Mouse (Mus musculus) midbrain, embryonic 13.5 days (tissue): ENCODE data around the gene Chmp4b. TPM values are rescaled to one million over a fixed set of nuclear protein-coding genes. Genes with fewer than 3 reads are reported as not detected.

Experiments used
- ATAC-seq: fragments of 200-750 bp; cut with Nextera tagmentation; 2 replicates; pipeline ENCODE4 v1.8.0; 2017; ENCODE audit warnings: mild to moderate bottlenecking, moderate TSS enrichment, moderate library complexity
- H3K27ac ChIP-seq: fragments of 300-500 bp; sonication (generic); 2 replicates; pipeline ENCODE4 v1.5.1; 2015; ENCODE audit warnings: inconsistent platforms, mild to moderate bottlenecking, moderate library complexity
- H3K27me3 ChIP-seq: fragments of 300-500 bp; sonication (generic); 2 replicates; pipeline ENCODE4 v1.6.1; 2015; ENCODE audit warnings: mild to moderate bottlenecking, inconsistent platforms
- H3K36me3 ChIP-seq: fragments of 300-500 bp; sonication (generic); 2 replicates; pipeline ENCODE4 v1.6.1; 2015; ENCODE audit warnings: mild to moderate bottlenecking, inconsistent platforms
- H3K4me1 ChIP-seq: fragments of 300-500 bp; sonication (generic); replicated peaks from 2 replicates; pipeline ENCODE4 v1.6.1; 2015; ENCODE audit warnings: inconsistent platforms
- H3K4me2 ChIP-seq: fragments of 300-500 bp; sonication (generic); replicated peaks from 2 replicates; pipeline ENCODE4 v1.6.1; 2015; ENCODE audit warnings: moderate library complexity, mild to moderate bottlenecking, inconsistent platforms
- H3K4me3 ChIP-seq: fragments of 300-500 bp; sonication (generic); replicated peaks from 2 replicates; pipeline ENCODE4 v1.5.1; 2015; ENCODE audit warnings: mild to moderate bottlenecking, inconsistent platforms
- H3K9ac ChIP-seq: fragments of 300-500 bp; sonication (generic); replicated peaks from 2 replicates; pipeline ENCODE4 v1.6.1; 2015; ENCODE audit warnings: mild to moderate bottlenecking, inconsistent platforms
- H3K9me3 ChIP-seq: fragments of 300-500 bp; sonication (generic); 2 replicates; pipeline ENCODE4 v1.6.1; 2016; ENCODE audit warnings: mild to moderate bottlenecking, inconsistent platforms
- WGBS: fragments of 180-500 bp; shearing (Covaris S2); methylation state at CpG from one replicate; pipeline ENCODE4 v1.1.7; 2015; 5-methylcytosine and 5-hydroxymethylcytosine counted together
- polyA plus RNA-seq: library from polyadenylated mRNA; unstranded; fragments of >200 nt; fragmentation: Nextera tagmentation; extraction: Ambion mirVana; gene quantifications from 2 replicates; pipeline ENCODE4 v1.2.1, GENCODE M21; 2015

Chmp4b gene
- polyA plus RNA-seq, 1 experiment from 2014 or later: 27.2 TPM

DNA sequence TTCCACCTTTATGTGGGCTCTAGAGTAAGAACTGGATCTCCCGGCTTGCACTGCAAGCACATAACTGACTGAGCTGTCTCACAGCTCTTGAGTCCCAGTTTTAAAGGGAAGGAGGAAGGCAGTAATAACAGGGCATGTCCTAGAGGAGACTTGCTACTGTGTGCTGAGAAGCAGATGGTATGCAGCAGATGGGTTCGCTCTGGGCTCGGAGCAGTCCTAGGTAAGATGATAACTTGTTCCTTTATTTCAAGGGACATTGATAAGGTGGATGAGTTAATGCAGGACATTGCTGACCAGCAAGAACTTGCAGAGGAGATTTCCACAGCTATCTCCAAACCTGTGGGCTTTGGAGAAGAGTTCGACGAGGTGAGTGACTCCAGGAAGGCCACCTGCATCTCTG, 39.5 kb downstream of the Chmp4b start:
- Histone ChIP-seq H3K27ac (no peak overlapping the region), H3K4me3 (no peak overlapping the region), H3K4me2 (no peak overlapping the region), H3K27me3 (no peaks in the 10 kb centered on the region), H3K9me3 (no peaks in the 10 kb centered on the region), H3K4me1 (no peaks in the 10 kb centered on the region), H3K9ac (no peak overlapping the region), H3K36me3 (peaks cover 61% of the 10 kb centered on the region)
- no peak for ATAC-seq
- 94% methylated on average over 5 of the region's 5 CpGs for WGBS

DNA sequence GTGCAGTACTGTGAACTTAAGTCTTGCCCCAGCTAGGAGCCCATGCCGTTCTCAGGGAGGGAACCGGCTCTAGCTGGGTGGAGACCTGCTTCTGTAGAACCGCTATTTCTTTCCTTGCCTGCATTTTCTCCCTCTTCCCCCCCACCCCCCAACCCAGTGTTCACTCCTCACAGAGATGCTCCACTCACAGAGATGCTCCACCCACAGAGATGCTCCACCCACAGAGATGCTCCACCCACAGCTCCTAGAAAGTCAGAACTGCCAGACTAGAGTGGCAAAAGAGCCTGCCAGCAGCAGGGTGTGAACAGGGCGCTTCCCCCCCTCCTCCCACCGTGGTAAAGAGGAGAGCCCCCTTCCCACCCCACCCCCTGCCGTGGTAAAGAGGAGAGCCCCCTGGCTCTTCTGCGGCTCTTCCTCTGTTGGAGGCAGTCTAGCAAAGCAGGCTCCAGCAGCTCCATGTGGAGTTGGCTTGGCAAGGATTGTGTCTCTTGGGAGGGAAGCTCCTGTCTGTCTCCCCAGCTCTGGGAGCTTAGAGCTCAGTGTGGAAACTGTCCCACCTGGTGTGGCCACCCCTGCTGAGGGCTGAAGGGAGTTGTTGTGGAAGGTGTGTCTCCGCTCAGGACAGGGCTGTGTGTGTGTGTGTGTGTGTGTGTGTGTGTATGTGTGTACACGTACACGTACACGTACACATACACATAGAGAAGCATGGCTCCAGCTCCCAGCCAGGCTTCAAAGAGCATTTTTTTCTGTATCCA, 41.9 kb downstream of the Chmp4b start:
- peaks cover 61% of the 10 kb centered on the region for H3K36me3 ChIP-seq
- no peaks in the 10 kb centered on the region for H3K4me1 ChIP-seq
- no peak overlapping the region for H3K9ac ChIP-seq
- no peaks in the 10 kb centered on the region for H3K27me3 ChIP-seq
- H3K9me3 ChIP-seq: no peaks in the 10 kb centered on the region
- H3K27ac ChIP-seq: no peak overlapping the region
- ATAC-seq: no peak
- WGBS: 87% methylated on average over 10 of the region's 11 CpGs
- H3K4me3 ChIP-seq: no peak overlapping the region
- no peak overlapping the region for H3K4me2 ChIP-seq

DNA sequence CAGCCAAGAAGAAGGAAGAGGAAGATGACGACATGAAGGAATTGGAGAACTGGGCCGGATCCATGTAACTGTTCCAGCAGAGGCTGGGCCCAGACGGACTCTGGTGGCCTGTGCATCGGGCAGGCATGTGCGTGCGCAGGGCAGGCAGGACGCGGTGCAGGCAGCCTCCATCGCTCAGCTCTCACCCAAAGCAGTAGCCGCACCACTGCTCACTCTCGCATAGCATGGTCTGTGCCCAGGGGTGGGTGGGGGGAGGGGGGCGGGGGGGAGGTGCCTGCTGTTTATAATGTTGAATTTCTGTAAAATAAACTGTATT, 42.4 kb downstream of the Chmp4b start:
- H3K9me3 ChIP-seq: no peaks in the 10 kb centered on the region
- peaks cover 61% of the 10 kb centered on the region for H3K36me3 ChIP-seq
- no peaks in the 10 kb centered on the region for H3K4me1 ChIP-seq
- H3K4me2 ChIP-seq: no peak overlapping the region
- no peak for ATAC-seq
- WGBS: 94% methylated on average over 12 of the region's 12 CpGs
- no peak overlapping the region for H3K4me3 ChIP-seq
- H3K27ac ChIP-seq: no peak overlapping the region
- H3K9ac ChIP-seq: no peak overlapping the region
- no peaks in the 10 kb centered on the region for H3K27me3 ChIP-seq

DNA sequence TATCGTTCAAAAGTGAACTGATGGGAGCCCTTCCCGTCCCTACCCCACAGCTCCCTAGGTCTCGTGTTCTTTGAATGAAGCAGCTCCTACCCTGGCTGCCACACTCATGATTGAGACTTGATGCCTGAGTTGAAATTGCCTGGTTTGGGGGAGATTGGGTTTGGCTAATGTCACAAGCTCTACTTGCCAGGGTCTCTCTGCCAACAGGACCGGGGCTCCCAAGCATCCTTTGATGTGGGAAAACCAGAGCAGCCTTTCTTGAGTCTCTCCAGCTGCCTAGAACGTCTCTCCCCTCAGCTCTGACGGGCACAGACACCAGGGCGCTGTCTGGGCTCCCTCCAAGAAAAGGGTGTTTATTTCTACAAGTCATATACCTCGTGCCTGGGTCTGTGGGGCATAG, 44.2 kb downstream of the Chmp4b start:
- no peak overlapping the region for H3K4me3 ChIP-seq
- H3K4me1 ChIP-seq: no peaks in the 10 kb centered on the region
- H3K27ac ChIP-seq: no peak overlapping the region
- H3K4me2 ChIP-seq: no peak overlapping the region
- no peaks in the 10 kb centered on the region for H3K9me3 ChIP-seq
- H3K36me3 ChIP-seq: peaks cover 46% of the 10 kb centered on the region
- 77% methylated on average over 8 of the region's 8 CpGs for WGBS
- ATAC-seq: no peak
- no peak overlapping the region for H3K9ac ChIP-seq
- no peaks in the 10 kb centered on the region for H3K27me3 ChIP-seq

DNA sequence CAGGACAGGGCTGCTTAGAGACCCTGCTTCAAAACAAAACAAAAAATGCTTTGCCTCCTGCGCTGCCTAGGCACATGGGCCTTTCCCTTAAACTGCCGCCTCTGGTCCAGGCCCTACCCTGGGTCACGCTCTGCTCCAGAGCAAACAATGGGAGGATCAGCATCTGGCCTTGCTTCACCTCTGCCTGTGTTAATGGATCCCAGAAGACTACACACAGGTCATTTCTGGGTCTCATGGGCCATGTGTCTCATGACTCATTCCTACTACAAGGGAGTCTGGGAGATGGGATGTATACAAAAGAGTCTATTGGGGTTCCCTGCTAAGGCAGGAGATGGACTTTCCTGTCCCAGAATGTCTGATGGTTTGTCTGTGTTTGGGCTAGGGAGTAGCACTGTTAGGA, 45.2 kb downstream of the Chmp4b start:
- no peaks in the 10 kb centered on the region for H3K27me3 ChIP-seq
- peaks cover 38% of the 10 kb centered on the region for H3K36me3 ChIP-seq
- no peak overlapping the region for H3K27ac ChIP-seq
- no peak for ATAC-seq
- H3K4me1 ChIP-seq: no peaks in the 10 kb centered on the region
- H3K9ac ChIP-seq: no peak overlapping the region
- H3K4me2 ChIP-seq: no peak overlapping the region
- H3K9me3 ChIP-seq: no peaks in the 10 kb centered on the region
- WGBS: 85% methylated on average over 3 of the region's 3 CpGs
- no peak overlapping the region for H3K4me3 ChIP-seq

DNA sequence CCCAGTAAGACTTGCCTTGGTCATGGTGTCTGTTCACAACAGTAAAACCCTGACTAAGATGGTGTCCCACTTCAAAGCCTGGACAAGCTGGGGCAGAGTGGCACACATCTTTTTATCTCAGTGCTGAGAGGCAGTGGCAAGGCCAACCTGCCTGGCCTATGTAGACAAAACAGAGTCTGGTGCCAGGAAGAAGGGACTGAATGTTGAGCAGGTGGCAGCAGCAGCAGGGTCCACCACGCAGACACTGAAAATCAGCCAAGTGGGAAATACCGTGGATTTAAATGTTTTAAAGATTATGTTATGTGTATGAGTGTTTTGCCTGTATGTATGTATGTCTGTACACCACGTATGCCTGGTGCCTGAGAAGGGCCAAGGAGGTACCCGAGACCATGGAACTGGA, 47.9 kb downstream of the Chmp4b start:
- Histone ChIP-seq H3K9me3 (no peaks in the 10 kb centered on the region), H3K27ac (no peak overlapping the region), H3K4me2 (no peak overlapping the region), H3K9ac (no peak overlapping the region), H3K27me3 (0 out of 2 replicates have a peak, but pooled peaks cover 3% of the 10 kb centered on the region), H3K4me1 (peaks cover 6% of the 10 kb centered on the region; the same call in 1 of the 2 replicates), H3K36me3 (peaks cover 13% of the 10 kb centered on the region), H3K4me3 (no peak overlapping the region)
- no peak for ATAC-seq
- 94% methylated on average over 4 of the region's 4 CpGs for WGBS

DNA sequence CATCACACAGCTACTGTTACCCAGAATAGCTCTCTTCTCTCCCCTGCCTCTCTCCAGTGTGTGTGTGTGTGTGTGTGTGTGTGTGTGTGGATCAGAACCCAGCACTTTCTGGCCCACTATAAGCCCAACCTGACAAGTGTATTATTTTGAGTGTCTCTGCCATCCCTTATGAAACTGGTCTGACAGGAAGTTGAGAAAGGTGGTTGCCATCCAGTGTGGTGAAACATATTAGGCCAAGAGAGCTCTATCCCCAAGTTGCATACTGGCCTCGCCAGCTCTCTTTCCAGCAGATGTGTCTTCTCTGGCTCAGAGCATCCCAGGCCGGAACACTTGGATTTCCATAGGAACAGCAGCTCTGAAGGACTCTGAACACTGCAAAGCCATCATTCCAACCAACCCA, 48.7 kb downstream of the Chmp4b start:
- no peak overlapping the region for H3K27ac ChIP-seq
- no peak overlapping the region for H3K4me2 ChIP-seq
- H3K9ac ChIP-seq: no peak overlapping the region
- no peaks in the 10 kb centered on the region for H3K9me3 ChIP-seq
- H3K4me1 ChIP-seq: peaks cover 6% of the 10 kb centered on the region; the same call in 1 of the 2 replicates
- H3K27me3 ChIP-seq: 0 out of 2 replicates have a peak, but pooled peaks cover 3% of the 10 kb centered on the region
- no peak overlapping the region for H3K4me3 ChIP-seq
- WGBS: 90% methylated on average over 2 of the region's 2 CpGs
- H3K36me3 ChIP-seq: peaks cover 6% of the 10 kb centered on the region
- no peak for ATAC-seq

DNA sequence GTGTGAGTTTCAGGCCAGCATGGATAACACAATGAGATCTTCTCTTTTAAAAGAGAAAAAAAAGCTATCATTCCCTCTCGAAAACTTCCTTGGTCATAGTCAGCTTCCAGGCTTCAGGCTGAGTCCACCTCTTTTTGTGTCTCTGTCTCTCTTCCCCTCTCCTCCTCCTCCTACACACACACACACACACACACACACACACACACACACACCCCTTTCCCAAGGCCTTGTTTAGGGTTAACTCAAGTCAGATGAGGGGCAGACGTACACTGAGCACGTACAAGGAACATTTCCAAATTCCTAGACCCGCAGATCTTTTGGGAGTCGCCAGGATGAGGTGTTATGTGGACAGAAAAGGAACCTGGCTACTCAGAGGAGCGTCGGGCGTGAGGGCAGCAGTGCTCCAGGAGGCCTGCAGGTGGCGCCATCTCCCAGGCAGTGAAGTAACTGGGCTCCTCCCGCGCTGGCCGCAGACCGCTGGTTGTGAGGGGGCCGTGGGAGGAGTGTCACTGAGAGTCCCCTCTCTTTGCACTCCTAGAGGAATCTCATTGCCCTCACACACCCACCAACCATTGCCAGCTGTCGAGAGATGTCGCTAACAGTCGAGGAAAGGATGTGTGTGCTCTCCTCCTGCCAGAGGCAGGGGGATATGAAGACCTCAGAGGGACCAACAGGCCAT, 51.3 kb downstream of the Chmp4b start:
- peaks cover 6% of the 10 kb centered on the region; the same call in 1 of the 2 replicates for H3K4me1 ChIP-seq

DNA sequence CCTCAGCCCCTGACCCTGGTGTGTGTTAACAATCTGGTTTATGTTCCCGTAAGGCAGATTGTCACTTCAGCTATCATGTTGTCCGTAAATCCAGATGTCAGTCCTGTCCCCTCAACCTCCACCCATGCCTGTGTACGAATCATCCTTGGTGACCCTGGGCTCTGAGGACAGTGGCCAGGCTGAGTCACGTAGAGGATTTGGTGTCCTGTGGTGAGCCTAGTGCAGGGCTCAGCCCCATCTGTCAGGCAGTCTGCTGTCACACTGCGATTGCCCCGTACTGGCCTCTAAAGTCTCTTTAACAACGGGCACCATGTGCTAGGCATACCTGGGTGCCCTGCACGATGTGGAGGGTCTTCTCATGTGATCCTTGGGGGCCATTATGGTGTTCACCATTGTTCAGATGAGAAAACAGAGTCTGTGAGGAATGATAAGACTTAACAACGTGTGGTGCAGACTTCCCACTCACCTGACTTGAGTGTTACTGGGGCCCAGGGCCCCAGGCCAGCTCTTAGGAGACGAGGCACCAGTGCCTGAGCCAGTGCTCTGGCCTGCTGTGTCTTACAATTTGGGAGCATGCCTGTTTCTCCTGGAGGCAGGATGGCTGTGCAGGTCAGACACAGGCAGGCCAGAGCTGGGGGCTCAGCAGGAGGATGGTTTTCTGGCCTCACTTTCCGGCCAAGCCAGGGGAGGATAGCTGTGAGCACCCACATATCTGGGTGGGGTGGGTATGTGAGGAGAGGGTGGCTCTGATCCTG, 55.2 kb downstream of the Chmp4b start:
- Histone ChIP-seq H3K4me1 (peaks cover 6% of the 10 kb centered on the region; the same call in 1 of the 2 replicates), H3K4me2 (no peak overlapping the region), H3K9me3 (no peaks in the 10 kb centered on the region), H3K27ac (no peak overlapping the region), H3K9ac (peak overlapping the region; percentile 10; the same call in 1 of the 2 replicates), H3K36me3 (no peaks in the 10 kb centered on the region), H3K4me3 (no peak overlapping the region), H3K27me3 (0 out of 2 replicates have a peak, but pooled peaks cover 3% of the 10 kb centered on the region)
- no peak for ATAC-seq
- WGBS: 67% methylated on average over 11 of the region's 11 CpGs

More for the DNA sequence above, 51.3 kb downstream of the Chmp4b start:
- Histone ChIP-seq H3K36me3 (no peaks in the 10 kb centered on the region), H3K9ac (peak overlapping the region; percentile 42; the same call in 1 of the 2 replicates), H3K4me3 (peak overlapping the region; percentile 10; the same call in 1 of the 2 replicates), H3K27ac (no peak overlapping the region), H3K4me2 (peak overlapping the region; percentile 45), H3K27me3 (0 out of 2 replicates have a peak, but pooled peaks cover 3% of the 10 kb centered on the region), H3K9me3 (no peaks in the 10 kb centered on the region)
- ATAC-seq: peak; percentile 82
- WGBS: 3% methylated on average over 17 of the region's 17 CpGs

DNA sequence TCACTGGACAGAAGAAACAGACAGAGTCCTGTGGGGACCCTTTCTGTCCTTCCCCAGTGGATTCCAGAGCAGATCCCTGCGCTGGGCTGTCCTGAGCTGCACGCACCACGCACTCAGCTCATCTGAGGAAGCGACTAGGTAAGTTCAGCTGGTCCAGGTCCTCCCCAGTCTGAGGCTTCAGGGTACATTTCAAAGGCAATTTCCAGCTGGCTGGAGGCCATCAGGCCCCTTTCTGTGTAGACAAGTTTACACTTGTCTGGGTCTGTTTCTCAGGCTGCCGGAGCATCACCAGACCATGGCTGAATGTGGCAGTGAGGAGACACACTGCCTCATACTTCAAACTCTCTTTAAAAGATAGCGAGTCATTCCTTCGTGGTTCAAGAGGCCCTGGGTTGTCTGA, 55.8 kb downstream of the Chmp4b start:
- Histone ChIP-seq H3K4me2 (no peak overlapping the region), H3K4me3 (no peak overlapping the region), H3K9me3 (no peaks in the 10 kb centered on the region), H3K36me3 (no peaks in the 10 kb centered on the region), H3K9ac (0 out of 2 replicates have a peak overlapping the region, but pooled peaks have one; percentile 10), H3K27me3 (0 out of 2 replicates have a peak, but pooled peaks cover 6% of the 10 kb centered on the region), H3K4me1 (peaks cover 6% of the 10 kb centered on the region; the same call in 1 of the 2 replicates), H3K27ac (no peak overlapping the region)
- WGBS: 85% methylated on average over 7 of the region's 7 CpGs
- no peak for ATAC-seq

DNA sequence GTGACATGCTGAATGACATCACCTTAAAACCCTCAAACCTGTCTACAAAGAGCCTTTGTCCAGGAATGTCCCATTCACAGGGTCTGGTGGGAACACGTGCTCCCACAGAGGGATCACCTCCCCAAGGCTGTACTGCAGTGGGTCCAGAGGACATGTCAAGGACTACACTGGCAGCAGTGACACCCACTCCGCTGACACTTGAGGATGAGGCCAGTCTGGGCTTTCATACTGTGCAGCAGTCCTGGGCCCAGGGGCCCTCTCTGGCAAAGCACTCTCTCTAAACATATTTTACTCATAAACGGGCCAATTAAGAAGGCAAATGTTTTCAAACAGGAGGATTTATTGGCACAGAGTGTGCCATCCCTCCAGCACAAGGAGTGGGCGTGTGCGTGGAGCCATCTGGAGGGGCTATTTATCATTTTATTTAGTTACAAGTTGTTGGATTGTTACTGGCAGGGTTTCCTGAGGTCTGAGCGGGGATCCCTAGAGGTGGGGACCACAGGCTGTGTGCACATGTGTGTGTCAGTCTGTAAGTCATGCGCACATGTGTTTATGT, 56.4 kb downstream of the Chmp4b start:
- Histone ChIP-seq H3K36me3 (no peaks in the 10 kb centered on the region), H3K9ac (no peak overlapping the region), H3K27me3 (0 out of 2 replicates have a peak, but pooled peaks cover 6% of the 10 kb centered on the region), H3K27ac (no peak overlapping the region), H3K4me3 (no peak overlapping the region), H3K4me1 (peaks cover 3% of the 10 kb centered on the region; the same call in 1 of the 2 replicates), H3K4me2 (no peak overlapping the region), H3K9me3 (no peaks in the 10 kb centered on the region)
- no peak for ATAC-seq
- 83% methylated on average over 7 of the region's 7 CpGs for WGBS
